Mouse (Mus musculus) testis, adult 2 months (tissue): ENCODE measurements at regions not wholly inside any gene's neighbourhood (a gene's known extent, or its start where the extent isn't known, plus 50 kb on each side); places are given as distances from the start of the nearest gene placed in this dataset.

Experiments
- CTCF ChIP-seq: fragments of 200-500 bp; IDR thresholded peaks from 2 replicates; pipeline ENCODE4 v1.5.1; 2012; ENCODE audit warnings: low read depth, mild to moderate bottlenecking, inconsistent platforms, low read length, moderate library complexity; ENCODE audit not compliant: control insufficient read depth, insufficient read depth, insufficient replicate concordance
- POLR2A ChIP-seq: fragments of 200-500 bp; IDR thresholded peaks from 2 replicates; pipeline ENCODE4 v1.6.1; 2012; ENCODE audit warnings: low read depth, mild to moderate bottlenecking, inconsistent platforms, low read length, moderate library complexity; ENCODE audit not compliant: control insufficient read depth

DNA sequence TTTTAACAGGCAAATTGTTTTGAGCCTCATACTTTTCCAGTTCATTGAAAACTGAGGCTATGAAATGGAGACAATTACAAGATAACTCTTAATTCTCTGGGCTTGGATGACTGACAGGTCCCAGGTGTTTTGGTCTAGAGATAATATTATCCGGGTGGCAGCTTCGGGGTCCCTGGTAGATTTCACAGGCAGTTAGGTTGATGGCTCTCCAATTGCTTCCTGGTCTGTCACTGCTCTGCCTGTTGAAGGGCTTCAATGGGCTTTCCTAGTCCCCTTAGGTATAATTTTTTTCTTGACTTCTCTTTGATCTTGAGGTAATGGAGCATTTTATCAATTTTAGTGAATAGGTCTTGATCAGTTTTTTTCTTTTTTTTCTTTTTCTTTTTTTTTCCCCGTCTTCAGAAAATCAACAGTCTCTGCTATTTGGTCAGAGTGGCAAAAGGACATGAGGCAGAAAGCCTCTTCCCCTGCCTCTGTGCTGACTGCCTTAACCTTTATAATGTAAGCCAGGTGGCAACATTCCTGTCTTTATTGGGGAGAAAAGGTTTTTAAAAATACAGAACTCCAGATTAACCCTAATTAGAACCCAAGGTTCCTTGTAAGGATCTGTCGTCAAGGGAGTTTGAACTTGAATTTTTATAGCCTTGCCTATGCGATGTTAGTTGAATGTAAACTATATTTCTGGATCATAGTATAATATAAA, 896.0 kb upstream of the Flrt2 start:
- no peak for TF ChIP-seq POLR2A
- no peak for TF ChIP-seq CTCF
